Comparison of ENCODE assay signal across 9 mouse cellular contexts in the genomic region with DNA sequence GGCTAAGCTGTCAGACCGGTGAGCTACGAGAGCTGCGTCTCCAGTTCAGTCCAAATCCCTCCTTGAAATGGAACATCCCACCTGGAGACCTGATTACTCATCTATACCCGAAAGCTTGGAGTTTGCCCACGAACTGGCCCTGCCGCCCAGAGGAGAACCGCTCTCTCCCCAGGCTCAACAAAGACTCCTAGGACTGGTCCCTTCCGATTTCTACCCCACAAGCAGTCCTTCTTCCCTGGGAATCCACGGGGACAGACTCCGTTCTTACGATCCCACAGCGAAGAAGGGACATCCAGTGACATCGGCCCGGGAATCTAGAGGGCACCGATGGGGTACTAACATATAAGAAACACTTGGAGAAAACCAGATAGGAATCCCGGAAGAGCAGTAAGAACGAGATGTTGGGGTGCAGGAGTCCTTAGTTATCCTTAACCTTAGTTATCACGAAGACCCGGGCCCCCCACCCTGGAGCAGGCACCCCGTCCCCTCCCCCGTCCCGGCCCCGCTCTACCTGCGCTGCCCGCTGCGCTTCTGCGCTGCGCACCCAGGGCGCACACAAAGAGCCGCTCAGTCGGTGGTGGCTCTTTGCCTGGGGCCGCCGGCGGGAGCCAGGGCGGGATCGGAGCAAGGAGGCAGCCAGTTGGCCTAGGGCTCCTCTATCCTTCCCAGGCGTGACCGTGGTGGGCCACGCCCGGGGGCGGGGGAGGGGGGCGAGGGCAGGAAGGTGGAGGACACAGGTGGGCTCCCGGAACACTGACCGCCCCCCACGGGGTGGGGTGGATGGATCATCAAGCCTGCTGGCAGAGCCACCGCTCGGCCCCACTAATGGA. TPM values are rescaled to one million over a fixed set of nuclear protein-coding genes. Genes with fewer than 3 reads are reported as not detected.
DNase-seq lines count a peak whose midpoint lies in the region; ATAC-seq and TF ChIP-seq lines count a peak whose summit lies in the region.
"Had no signal": no experiment of that assay in that cellular context is flagged by ENCODE, and none has a peak within 500 bp of the region (broad histone marks: within the 10 kb centered on the region; RNA-seq: fewer than 3 reads in every experiment).

A gene (minus strand): TSS at position 827 of the 830 bp plus-strand sequence.

- WGBS in heart, postnatal 0 days, result 8% methylated on average over 46 of the region's 47 CpGs
- whole genome bisulfite sequencing in forebrain, embryonic 11.5 days, result 4% methylated on average over 47 of the region's 47 CpGs
- WGBS in liver, embryonic 15.5 days (ENCODE audit: insufficient replicate concordance), result 9% methylated on average over 47 of the region's 47 CpGs

- peak within 1 kb of the TSS; percentile 34 for H3K4me3 ChIP-seq in heart, postnatal 0 days (ENCODE audit: low read depth, low read length)
- H3K4me3 ChIP-seq in forebrain, embryonic 11.5 days (ENCODE audit: low read depth, low read length), result peak within 1 kb of the TSS; percentile 29
- no peak within 1 kb of the TSS for H3K4me3 ChIP-seq in liver, embryonic 15.5 days (replicated peaks)

- no peak for ATAC-seq in heart, postnatal 0 days (ENCODE audit: insufficient read depth, low read depth)
- peak; percentile 49 for ATAC-seq in forebrain, embryonic 11.5 days (replicated peaks; ENCODE audit: low FRiP score)
- ATAC-seq in liver, embryonic 15.5 days (ENCODE audit: insufficient read depth), result no peak
- no peak for ATAC-seq in CD4-positive, CD25-positive, alpha-beta regulatory T cell, adult 4 months

- no peak for TF ChIP-seq EP300 in heart, postnatal 0 days (IDR thresholded peaks at IDR 0.05; ENCODE audit: low read depth)

- no peaks in the 10 kb centered on the region for H3K9me3 ChIP-seq in heart, postnatal 0 days (replicated peaks; ENCODE audit: control insufficient read depth, low read length)
- H3K9me3 ChIP-seq in forebrain, embryonic 11.5 days (ENCODE audit: control insufficient read depth, low read length), result no peaks in the 10 kb centered on the region
- no peaks in the 10 kb centered on the region for H3K9me3 ChIP-seq in liver, embryonic 15.5 days (replicated peaks)

- H3K9ac ChIP-seq in heart, postnatal 0 days (replicated peaks; ENCODE audit: low read depth, low read length), result no peak within 1 kb of the TSS
- peak within 1 kb of the TSS; percentile 53 for H3K9ac ChIP-seq in forebrain, embryonic 11.5 days (ENCODE audit: low read length)
- H3K9ac ChIP-seq in liver, embryonic 15.5 days, result no peak within 1 kb of the TSS

- no peak for DNase-seq in heart, postnatal 0 days (ENCODE audit: low spot score)
- DNase-seq in heart, adult 9 months (ENCODE audit: low spot score in 2 of 2), result no peak
- DNase-seq in brain, adult 2 months (ENCODE audit: low read depth, low spot score), result peak; percentile 53
- peak; percentile 64 for DNase-seq in forebrain, embryonic 11.5 days (ENCODE audit: low spot score)
- no peak for DNase-seq in spleen, postnatal 14 days (ENCODE audit: low spot score in 2 of 2)
- DNase-seq in lung, postnatal 10 days, result no peak

- TF ChIP-seq CTCF in heart, postnatal 0 days (IDR thresholded peaks at IDR 0.05; ENCODE audit: low read depth), result no peak

- H3K27ac ChIP-seq in heart, postnatal 0 days (ENCODE audit: low read depth), result no peak within 1 kb of the TSS
- H3K27ac ChIP-seq in forebrain, embryonic 11.5 days (ENCODE audit: low read depth, low read length), result no peak within 1 kb of the TSS
- no peak within 1 kb of the TSS for H3K27ac ChIP-seq in liver, embryonic 15.5 days (replicated peaks)

- no peaks in the 10 kb centered on the region for H3K4me1 ChIP-seq in heart, postnatal 0 days (ENCODE audit: control insufficient read depth, insufficient read depth)
- H3K4me1 ChIP-seq in forebrain, embryonic 11.5 days (replicated peaks; ENCODE audit: control insufficient read depth, insufficient read depth, low read length), result peaks cover 3% of the 10 kb centered on the region; the same call in 1 of the 2 replicates
- no peaks in the 10 kb centered on the region for H3K4me1 ChIP-seq in liver, embryonic 15.5 days (replicated peaks)

- H3K27me3 ChIP-seq in heart, postnatal 0 days (ENCODE audit: control insufficient read depth, insufficient read depth, low read length), result peaks cover 33% of the 10 kb centered on the region
- peaks cover 7% of the 10 kb centered on the region for H3K27me3 ChIP-seq in forebrain, embryonic 11.5 days (ENCODE audit: control insufficient read depth, insufficient read depth, low read length)
- peaks cover 67% of the 10 kb centered on the region for H3K27me3 ChIP-seq in liver, embryonic 15.5 days

- H3K4me2 ChIP-seq in heart, postnatal 0 days (ENCODE audit: low read depth, low read length), result peak within 1 kb of the TSS; percentile 56
- peak within 1 kb of the TSS; percentile 71 for H3K4me2 ChIP-seq in forebrain, embryonic 11.5 days (ENCODE audit: low read depth, low read length, severe bottlenecking)
- H3K4me2 ChIP-seq in liver, embryonic 15.5 days, result peak within 1 kb of the TSS; percentile 13; the same call in 1 of the 2 replicates

- H3K36me3 ChIP-seq in heart, postnatal 0 days (replicated peaks; ENCODE audit: control insufficient read depth, insufficient read depth, low read length), result no peaks in the 10 kb centered on the region
- no peaks in the 10 kb centered on the region for H3K36me3 ChIP-seq in forebrain, embryonic 11.5 days (ENCODE audit: control insufficient read depth, insufficient read depth, low read length)
- no peaks in the 10 kb centered on the region for H3K36me3 ChIP-seq in liver, embryonic 15.5 days (replicated peaks)

RNA-seq across cellular contexts. Expression of the gene that starts here (rescaled TPM):
- total RNA-seq in heart, postnatal 0 days (2014; rRNA removed; ENCODE audit: low replicate concordance), result not detected in 2 replicates
- not detected in 2 replicates for polyA plus RNA-seq in heart, postnatal 0 days (2015; fragmentation: Nextera tagmentation; extraction: Ambion mirVana)
- 1.9 and 2.2 TPM in 2 replicates for polyA plus RNA-seq in forebrain, embryonic 11.5 days (2014; fragmentation: Nextera tagmentation; extraction: Ambion mirVana)
- polyA plus RNA-seq in liver, embryonic 15.5 days (2015; fragmentation: Nextera tagmentation; extraction: Ambion mirVana), result 0.05 and 0.14 TPM in 2 replicates
- polyA plus RNA-seq in CD4-positive, CD25-positive, alpha-beta regulatory T cell, adult 4 months (2017; shearing (Covaris generic)), result not detected
- total RNA-seq: MEL had no signal

Comparison
In these comparisons a context has a peak if more than half of its experiments do, and no peak if none do; other contexts are left out.
1. DNase-seq: peak in brain, adult 2 months (single experiment) and forebrain, embryonic 11.5 days (single experiment); none in heart, postnatal 0 days (single experiment), heart, adult 9 months (0 of 2), spleen, postnatal 14 days (0 of 2) and lung, postnatal 10 days (single experiment).
2. H3K4me2 ChIP-seq: peak in every context shown above with its lines; median percentile 71 in forebrain, embryonic 11.5 days; 56 in heart, postnatal 0 days; 13 in liver, embryonic 15.5 days.